Mouse (Mus musculus): ENCODE results near the gene Upf2.

DNA sequence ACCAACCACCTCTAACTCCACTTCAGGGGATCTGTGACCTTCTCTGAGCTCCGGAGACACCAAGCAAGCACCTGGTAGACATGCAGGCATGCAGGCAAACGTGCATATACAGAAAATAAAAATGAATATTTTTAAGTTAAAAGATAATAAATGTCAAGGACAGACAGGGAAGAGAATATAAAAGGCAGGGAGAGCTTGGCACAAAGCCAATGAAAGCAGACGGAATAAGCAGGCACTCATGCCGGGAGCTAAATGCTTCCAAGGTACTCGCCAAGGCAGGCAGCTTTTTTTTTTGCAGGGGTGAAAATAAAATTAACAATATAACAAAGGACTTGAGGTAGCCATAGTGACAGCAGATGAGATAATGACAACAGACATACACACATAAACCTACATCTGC, 45.2 kb upstream of the Upf2 start:
- TF ChIP-seq CTCF (IDR thresholded peaks at IDR 0.05; ENCODE audit: extremely low read depth, insufficient read depth, insufficient read length, insufficient replicate concordance): no peak
- TF ChIP-seq POLR2A (IDR thresholded peaks at IDR 0.05; ENCODE audit: low read depth, low read length): no peak

All from spleen, adult 2 months (tissue).